Mouse (Mus musculus): ENCODE measurements at regions not wholly inside any gene's neighbourhood (a gene's known extent, or its start where the extent isn't known, plus 50 kb on each side); places are given as distances from the start of the nearest gene placed in this dataset.

DNA sequence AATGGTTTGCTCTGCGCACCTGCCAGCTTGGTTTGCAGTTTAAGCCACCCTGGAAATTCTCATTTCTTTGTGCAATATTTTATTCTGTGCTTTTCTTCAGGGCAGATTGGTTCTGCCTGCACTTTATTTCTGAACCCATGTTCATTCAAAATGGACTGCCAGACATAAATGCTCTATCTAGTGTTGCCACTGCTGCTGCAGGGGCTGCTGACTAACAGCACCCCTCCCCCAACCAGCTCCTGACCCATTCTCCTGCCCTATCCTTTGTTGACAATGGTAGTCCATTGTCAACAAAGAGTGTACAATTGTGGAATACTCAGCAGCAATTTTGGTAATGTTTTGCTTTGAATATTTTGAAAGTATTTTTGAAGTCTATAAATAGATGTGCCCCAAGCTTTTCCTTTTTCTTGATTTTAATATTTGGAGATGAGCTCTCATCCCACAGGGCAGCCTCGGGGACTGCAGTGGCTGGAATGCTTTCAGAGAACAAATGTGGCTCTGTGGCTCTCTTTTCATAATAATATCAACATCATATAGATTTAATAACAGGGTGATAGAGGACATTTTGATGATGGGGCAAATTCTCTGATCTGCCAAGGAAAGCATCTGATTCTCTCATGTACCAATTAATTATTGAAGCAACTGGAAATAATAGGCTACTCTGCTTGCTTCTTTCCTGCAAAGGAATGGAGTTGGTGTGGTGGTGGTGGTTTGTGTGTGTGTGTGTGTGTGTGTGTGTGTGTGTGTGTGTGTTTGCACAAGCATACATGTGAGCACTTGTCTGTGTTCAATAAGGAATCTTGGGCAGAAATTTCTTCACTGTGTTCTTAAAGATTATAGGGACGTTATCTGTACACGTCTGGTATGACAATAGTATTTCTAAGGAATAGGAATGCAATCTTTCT lies 813.2 kb upstream of the Gm5150 start:
- no peak for ATAC-seq (ENCODE audit: insufficient number of reproducible peaks, low FRiP score, low TSS enrichment)

DNA sequence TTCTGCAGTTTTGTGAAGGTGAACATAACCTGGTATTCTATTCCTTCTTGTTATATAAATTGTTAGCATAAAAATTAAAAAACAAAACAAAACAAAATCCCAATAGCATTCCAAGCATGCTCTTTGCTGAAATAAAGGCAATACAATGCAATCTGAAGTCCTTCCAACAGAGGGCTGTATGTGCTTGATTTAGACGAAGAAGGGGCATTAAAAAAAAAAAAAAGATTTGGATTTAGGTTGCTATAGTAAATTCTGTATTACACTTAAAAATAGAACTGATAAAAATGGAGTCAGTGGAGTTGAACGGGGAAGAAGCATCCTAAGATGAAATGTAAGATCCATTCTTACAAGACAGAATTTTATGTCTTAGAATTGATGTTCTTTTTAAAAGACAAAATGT lies 810.6 kb upstream of the Gm5150 start:
- ATAC-seq (ENCODE audit: insufficient number of reproducible peaks, low FRiP score, low TSS enrichment): no peak

DNA sequence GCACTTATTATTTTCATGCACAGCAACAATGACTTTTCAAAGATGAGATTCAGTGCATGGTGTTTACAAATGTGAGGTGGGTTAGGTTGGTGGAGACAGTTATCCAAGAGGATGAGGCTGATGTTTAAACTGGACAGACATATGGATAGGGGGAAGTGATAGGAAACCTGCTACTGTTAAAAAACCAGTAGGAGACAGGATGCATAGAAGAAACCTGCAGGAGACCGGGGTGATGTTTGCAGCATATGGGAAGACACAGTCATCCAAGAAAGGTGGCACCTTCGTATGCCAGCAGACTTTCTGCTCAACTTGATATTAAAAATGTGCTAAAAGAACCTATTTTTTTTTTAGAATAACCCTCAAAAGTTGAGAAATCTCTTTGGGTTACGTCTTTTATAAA lies 809.9 kb upstream of the Gm5150 start:
- 0 out of 2 replicates have a peak, but pooled peaks have one; percentile 49 for ATAC-seq (ENCODE audit: insufficient number of reproducible peaks, low FRiP score, low TSS enrichment)

DNA sequence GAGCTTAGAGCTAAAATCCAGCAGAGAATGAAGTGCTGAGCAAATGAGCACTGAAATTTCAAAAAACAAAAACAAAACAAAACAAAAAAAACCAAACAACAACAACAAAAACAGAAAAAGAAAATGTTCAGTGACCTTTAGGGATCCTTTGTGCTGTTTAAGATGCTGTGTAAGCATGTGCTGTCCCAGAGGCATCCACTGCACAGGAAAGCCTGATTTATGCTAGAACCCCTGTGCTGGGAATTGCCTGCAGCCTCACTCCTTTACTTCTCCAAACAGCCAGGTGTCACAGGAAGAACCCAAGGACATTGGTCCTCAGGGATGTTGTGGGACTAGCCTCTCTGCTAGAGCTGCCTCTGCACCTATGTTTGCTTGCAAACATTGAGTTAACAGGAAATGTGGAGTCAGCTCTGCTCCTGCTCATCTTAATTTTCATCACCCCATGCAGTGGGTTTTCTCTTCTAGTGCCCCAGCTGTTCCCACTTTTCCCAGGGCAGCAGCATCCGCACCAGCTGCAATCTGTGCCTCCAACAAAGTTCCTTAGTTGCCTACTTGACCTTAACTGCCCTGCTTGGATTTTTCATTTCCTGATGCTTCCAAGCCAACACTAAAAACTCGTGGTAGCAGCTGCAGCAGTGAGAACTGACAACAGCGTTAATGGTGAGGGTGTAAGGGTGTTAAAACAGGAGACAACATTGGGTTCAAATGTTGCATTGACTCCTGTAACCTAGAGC lies 804.8 kb upstream of the Gm5150 start:
- ATAC-seq (ENCODE audit: insufficient number of reproducible peaks, low FRiP score, low TSS enrichment): no peak

DNA sequence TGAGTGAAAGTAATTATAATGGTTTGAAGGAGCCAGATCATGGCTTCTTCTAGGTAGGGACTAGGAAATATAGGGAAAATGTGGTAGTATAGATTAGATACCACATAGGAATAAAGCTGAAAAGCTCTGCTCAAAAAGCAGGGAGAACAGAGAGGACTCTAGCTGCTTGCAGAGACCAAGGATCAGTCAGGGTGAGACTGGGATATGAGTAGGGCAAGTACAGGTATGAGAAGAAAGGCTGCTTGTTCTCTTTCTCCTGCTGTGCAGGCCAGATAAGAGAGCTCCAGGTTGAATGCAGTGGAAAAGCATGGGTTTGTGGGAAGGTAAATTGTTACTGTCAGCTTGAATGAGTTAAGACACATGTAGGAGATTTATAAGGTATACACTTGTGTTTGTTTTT lies 797.4 kb upstream of the Gm5150 start:
- no peak for ATAC-seq (ENCODE audit: insufficient number of reproducible peaks, low FRiP score, low TSS enrichment)
